Mouse (Mus musculus): ENCODE data around the gene Il5.
A peak's percentile ranks its signal among the peaks of the same experiment; 100 is the strongest.

The Il5 gene

DNA sequence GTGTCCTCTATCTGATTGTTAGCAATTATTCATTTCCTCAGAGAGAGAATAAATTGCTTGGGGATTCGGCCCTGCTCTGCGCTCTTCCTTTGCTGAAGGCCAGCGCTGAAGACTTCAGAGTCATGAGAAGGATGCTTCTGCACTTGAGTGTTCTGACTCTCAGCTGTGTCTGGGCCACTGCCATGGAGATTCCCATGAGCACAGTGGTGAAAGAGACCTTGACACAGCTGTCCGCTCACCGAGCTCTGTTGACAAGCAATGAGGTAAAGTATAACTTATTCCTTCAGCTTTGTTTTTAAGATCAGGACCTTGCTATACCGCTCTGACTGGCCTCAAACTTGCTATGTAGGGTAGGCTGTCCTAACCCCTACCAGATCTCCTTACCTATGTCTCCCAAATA lies at the start of gene Il5:
Il5 (plus strand) TSS at position 80 of the 400 bp plus-strand sequence.
- DNase-seq (ENCODE audit: low spot score in 2 of 2), result no peak

DNA sequence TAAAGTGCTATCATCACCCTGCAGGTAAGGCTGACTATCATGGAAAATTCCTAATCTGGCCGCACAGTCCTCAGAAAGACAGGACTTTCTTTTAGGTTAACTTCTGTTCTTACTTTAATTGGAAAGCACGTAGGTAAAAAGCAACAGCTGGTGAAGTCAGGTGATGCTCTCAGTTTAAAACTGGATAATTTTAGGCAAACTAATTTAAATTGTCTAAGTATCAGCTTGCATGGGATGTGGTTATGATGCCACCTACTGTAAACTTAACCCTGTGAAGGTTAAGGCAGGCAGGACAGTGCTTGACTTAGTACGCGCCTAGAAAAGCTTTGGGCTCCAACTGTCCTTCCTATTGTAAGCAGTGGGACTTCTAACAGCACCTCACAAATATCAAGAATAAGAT lies 49.2 kb upstream of the Il5 start:
- DNase-seq (ENCODE audit: low spot score in 2 of 2), result no peak

DNA sequence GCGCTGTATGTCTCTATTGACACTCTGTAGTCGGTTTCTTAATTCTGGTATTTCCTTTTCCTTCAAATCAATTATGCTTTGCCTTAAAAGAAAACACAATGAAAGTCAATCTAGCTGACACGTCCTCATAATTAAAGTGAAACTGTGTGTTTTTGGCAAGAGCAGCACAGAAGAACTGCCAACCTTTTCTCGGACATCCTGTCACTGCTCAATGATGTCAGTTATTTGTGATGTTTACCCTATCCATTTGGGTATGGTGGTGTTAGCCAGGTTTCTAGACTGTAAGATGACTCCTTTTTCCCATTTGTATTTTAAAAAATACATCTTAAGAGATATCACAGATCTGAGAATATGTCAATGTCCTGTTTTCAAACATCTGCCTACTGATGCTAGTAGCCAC lies 40.5 kb upstream of the Il5 start:
- DNase-seq (ENCODE audit: low spot score in 2 of 2), result no peak

DNA sequence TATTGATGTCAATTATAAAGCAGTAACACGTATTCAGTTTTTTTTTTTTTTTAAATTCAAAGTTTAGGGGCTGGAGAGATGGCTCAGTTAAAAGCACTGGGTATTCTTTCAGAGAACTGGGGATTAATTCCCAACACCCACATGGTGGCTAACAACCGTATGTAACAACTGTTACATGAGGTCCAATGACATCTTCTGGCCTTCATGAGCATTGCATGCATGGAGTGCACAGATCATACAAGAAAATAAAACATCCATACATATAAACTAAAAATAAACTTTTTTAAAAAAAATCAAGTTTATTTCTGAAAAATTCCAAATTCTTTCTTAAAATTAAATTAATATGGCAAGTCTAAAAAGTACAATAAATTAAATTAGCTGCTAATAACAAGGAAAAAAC lies 38.9 kb upstream of the Il5 start:
- no peak for DNase-seq (ENCODE audit: low spot score in 2 of 2)

DNA sequence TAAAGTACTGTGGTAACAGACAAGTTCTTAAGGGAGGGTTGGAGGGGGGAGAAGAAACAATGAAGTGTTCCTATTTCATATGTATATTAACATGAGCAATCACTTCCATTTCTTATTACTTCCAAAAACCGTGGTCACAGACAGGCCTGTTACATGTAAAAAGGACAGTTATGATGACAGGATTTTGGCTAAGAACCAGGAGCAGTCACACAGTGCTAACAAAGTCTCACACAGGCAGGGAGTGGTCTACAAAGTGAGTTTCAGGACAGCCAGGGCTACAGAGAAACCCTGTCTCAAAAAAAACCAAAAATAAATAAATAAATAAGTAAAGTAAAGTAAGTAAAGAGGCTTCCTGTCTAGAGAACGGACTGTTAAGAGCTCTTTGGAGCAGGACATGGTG lies 38.4 kb upstream of the Il5 start:
- no peak for DNase-seq (ENCODE audit: low spot score in 2 of 2)

DNA sequence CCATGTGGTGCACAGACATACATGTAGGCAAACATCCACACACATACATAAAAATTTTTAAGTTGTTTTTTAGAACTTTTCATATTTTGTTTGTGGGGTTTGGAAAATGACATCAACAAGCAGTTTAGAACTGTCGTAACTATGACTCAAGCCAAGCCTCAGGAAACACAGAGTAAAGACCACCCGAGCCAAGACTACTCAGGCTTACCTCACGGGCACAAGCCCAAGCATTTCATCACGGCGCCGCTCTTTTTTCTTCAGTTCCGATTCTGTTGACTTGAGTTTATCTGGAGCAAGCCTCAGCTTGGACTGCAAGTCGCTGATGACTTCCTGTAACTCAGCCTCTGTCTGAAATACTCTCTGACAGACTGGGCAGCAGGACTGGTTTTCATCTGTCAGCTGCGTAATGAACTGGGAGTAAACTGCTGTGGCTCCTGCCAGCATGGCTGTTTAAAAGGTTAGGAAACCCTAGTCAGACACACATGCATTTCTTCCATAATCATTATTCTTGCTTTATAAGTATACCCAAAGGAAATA lies 37.5 kb upstream of the Il5 start:
- DNase-seq (ENCODE audit: low spot score in 2 of 2), result peak; percentile 24 to 54

DNA sequence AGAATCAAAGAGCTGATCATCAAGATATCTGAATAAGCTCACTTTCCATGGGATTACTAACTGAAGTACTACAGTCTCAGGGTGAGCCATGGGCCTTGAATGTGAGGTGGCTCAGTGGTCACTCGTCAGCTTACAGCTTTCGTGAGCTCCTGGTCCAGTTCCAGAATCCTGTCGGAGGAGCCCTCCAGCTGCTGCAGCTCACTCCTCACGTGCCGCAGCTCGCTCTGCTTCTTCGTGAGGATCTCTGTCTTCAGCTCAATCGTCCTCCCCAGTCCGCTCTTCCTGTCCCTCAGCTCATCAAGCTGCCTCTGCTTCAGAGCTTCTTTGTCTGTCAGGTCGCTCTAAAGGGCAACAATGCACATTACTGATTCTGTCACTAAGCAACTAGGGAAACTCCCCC lies 28.6 kb upstream of the Il5 start:
- DNase-seq (ENCODE audit: low spot score in 2 of 2), result no peak

DNA sequence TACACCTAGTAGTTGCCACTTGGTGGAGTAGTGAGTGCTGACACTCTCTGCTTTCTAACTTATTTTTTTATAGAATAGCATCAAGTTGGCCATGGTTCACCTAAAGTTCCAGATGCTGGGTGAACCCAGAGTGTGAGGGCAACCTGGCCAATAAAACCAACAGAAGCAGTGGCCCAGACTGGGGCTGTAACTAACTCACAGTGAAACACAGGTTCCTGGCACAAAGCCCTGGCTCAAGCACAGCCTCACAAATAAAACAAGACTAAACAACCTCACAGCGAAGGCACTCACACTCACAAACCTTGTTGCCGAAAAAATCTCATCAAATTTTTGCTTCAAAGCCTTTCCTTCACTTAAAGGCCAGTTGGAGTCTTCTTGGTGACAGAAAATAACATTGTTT lies 22.1 kb upstream of the Il5 start:
- DNase-seq (ENCODE audit: low spot score in 2 of 2), result no peak

DNA sequence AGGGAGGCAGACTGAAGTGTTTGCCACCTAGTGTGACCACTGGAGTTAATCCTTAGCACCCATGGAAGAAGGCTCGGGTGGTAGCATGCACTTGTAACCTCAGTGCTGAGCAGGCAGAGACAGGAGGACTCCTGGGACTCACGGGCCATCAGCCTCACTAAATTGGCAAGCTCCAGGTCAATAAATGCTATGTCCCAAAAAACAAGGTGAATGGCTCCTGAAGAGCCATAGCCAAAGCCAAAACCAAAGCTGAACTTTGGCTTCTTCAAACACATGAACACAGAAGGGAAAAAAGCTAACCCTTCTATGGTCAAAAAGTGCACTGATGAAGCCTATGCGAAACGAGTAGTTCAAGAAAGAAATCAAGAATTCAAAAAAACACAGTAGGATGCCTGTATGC lies 21.2 kb upstream of the Il5 start:
- no peak for DNase-seq (ENCODE audit: low spot score in 2 of 2)

DNA sequence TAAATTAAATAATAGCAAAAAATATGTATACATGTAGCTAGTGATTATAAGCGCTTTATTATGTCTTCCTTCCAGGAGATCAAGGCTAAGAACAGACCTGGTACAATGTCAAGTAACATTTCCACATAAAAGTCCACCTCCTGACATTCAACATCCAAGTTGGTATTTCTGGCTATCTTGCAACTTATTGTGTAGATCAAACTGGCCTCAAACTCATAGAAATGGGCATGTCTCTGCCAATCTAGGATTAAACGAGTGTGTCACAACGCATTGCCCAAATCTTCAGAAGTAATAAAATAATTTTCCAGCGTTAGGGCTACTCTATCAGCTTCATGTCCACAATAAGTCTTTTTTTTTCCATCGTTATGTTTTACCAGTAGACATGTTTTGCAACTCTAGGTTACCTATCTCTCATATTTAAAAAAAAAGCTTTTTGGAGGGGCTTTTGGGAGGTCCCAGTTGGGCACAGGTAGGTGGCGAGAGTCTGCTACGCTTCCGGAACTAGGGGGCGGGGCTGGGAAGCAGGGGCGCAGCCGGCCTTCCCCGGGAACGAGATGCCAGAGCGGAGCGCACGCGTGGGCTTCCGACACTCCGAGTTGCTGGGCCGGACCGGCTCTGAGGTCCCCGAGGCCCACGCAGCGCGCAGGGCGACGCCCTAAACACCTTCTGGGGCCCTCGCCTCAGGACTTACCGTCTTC lies 14.2 kb upstream of the Il5 start:
- peak; percentile 20 to 26 for DNase-seq (ENCODE audit: low spot score in 2 of 2)

DNA sequence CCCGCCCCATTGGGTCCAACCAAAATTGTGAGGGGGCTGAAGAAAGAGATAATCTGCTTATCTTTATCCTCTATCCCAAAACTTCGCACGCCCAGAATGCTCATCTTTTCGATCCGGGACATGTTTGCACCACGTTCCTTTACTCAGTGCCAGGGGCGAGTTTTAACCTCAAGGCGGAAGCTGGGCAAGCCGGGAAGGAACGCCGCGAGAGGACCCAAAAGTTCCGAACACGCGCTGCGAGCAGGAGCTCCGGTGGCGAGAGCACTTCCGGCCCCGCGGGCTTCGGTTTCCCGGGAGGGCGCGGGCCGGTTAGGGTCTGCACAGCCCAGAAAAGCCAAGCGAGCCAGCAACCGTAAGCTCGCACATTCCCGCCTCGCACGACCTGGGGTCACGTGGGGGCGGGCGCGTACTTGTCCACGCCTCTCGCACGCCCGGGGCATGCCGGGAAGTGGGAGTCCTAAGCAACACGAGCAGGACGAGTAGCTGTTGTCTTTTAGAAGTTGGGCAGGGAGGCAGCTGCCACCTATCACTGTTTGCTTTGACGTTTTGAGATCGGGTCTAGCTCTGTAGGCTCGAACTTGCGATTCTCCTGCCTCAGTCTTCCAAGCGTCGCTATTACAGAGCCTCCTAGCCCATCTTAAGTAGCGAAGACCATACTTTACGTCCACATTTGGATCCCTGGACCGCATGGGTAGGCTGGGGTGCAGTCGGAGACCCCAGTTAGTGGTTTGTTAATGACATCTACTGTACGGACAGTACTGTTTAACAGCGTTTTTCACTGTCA lies 13.5 kb upstream of the Il5 start, which contains the start of gene Rad50:
Rad50 (minus strand) TSS at position 386 of the 784 bp plus-strand sequence.
- DNase-seq (ENCODE audit: low spot score in 2 of 2), result peak; percentile 89 to 92

DNA sequence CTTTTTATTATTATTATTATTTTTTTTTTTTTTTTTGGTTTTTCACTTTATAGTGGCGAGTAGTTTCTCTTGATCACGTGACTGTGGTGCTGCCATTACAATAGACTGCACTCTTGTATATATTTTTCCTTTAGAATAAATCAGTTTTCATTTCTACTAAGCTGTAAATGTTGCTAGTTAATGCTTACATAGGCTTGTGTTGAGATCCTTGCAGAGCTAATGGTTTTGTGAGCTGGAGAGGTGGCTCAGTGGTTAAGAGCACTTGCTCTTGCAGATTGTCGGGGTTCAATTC lies 12.9 kb upstream of the Il5 start:
- DNase-seq (ENCODE audit: low spot score in 2 of 2), result no peak

DNA sequence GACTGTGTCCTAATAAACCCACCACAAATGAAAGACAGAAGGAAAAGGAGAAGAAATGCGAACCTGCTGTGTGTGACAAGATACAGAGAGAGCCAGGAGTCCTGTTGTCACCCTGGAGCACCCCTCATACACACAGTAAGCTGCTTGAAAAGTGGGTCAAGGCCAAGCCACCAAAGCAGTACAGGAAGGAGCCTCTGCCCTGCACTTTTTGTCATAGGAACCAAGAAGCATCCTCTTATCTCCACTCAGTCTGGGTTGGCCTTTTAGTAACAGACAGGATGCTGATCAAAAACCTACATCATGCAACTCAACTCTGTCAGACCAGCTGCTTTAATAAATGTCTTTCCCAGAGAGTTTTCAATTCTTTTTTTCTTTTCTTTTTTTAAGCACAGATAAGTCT lies 893 bp upstream of the Il5 start:
- DNase-seq (ENCODE audit: low spot score in 2 of 2), result no peak

DNA sequence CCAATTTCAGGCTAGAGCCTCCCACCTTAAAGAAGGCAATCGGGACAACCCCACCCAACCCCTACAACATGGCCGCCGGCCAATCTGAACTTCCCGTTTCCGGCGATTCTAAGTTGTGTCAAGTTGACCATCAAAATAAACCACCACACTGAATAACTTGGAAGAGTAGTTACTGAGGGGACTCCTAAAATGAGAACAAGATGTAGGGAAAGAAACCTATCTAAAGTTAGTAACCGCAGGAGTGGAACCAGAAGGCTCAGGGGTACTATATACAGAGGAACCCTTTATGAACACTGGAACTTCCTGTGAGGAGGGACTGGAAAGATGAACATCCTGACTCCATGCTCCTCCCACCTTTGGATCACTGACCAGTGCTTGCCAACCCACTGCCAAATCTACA lies 10.9 kb downstream of the Il5 start:
- no peak for DNase-seq (ENCODE audit: low spot score in 2 of 2)

DNA sequence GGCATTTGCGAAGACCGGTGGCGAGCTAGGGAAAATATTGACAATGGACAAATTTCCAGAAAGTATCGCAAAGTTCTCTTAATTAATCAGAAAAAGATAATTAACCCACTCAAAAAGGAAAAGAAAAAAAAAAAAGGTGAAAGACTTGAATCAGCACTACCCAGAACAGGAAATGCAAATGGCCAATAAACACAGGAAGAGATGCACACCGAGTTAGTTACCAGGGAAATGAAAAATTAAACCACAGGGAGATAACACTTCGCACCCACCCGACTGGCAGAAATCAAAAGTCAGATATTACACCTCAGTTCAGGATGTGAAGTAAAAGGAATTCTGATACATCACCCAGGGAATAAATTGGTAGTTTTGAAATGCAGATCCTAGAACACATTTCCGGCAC lies 11.7 kb downstream of the Il5 start:
- DNase-seq (ENCODE audit: low spot score in 2 of 2), result no peak

DNA sequence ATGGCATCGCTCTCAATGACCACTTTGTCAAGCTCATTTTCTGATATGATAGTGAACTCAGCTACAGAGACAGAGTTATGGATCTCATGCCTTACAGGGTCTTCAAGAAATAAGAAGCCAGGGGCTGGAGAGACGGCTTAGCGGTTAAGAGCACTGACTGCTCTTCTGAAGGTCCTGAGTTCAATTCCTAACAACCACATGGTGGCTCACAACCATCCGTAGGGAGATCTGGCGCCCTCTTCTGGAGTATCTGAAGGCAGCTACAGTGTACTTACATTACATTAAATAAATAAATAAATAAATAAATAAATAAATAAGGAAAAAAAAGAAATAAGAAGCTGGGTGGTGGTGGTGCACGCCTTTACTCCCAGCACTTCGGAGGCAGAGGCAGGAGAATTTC lies 13.2 kb downstream of the Il5 start:
- no peak for DNase-seq (ENCODE audit: low spot score in 2 of 2)

DNA sequence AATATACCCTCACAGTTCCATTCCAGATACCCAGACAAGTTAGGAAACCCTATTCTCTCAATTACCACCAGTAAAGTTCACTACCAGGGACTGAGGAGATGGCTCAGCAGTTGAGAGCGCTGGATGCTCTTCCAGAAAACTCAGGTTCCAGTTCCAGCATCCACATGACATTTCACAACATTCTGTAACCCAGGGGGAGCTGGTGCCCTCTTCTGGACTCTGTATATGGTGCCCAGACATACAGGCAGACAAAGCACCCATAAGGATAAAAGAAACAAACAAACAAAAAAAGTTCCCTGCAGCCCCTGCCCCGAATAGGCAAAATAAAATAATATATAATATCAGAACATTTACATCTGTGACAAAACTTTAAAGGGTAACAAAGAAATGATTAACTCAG lies 13.8 kb downstream of the Il5 start:
- DNase-seq (ENCODE audit: low spot score in 2 of 2), result no peak

DNA sequence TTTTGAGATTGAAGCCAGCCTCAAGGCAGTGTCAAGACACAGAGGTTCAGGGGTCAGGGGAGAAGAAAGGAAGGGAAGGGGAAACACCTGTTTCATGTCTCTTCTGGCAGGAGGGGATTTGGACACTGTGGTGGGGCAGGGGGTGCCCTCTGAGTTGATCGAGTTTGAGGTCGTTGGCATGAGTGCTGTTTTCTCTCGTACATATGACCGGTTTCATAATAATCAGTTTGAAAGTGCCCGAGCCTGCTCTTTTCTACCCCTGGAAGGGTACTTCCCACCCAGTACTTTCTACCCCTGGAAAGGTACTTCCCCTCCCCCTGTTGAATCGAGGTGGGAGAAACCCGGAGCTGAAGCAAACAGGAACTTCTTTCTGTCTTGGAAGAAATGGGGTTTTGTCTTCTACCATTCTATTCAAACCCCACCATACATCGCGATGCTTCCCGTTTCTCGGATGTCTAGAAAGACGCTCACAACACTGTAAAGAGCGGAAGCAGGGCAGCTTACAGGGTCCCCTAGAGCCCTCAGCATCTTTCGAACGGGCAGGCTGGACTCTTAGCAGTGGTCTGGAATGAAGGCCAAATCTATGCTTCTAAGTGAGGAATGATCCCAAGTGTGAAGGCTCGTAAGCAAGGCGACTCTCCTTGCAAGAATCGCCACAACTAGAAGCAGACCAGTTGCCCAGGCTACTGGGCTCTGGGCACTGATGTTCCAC lies 14.5 kb downstream of the Il5 start:
- DNase-seq (ENCODE audit: low spot score in 2 of 2), result no peak

DNA sequence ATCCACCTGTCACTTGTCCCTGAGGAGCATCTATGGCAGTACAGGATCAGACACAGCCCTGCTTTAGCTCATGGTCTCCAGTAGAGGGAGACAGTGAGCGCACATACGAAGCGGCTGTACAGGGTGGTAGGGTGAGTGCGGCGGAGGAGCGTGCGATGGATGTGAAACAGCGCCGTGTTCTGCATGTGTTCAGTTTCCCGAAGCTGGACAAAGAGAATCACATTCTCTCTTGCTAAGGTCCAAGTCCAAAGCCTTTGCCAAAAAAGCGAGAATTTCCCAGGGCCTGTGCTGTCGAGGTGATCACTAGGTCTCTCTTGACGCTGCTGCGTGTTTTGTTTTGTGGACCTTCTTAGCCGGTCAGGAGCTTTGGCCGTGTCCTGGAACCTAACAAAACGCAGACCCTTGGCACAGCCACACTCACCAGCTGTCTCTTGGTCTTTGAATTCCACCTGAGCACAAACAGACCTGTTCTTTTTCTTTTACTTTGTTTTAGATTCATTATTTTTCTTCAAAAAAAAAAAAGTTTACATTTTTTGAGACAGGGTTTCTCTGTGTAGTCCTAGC lies 15.2 kb downstream of the Il5 start:
- peak in 1 of 2 experiments; percentile 37 for DNase-seq (ENCODE audit: low spot score in 2 of 2)

DNA sequence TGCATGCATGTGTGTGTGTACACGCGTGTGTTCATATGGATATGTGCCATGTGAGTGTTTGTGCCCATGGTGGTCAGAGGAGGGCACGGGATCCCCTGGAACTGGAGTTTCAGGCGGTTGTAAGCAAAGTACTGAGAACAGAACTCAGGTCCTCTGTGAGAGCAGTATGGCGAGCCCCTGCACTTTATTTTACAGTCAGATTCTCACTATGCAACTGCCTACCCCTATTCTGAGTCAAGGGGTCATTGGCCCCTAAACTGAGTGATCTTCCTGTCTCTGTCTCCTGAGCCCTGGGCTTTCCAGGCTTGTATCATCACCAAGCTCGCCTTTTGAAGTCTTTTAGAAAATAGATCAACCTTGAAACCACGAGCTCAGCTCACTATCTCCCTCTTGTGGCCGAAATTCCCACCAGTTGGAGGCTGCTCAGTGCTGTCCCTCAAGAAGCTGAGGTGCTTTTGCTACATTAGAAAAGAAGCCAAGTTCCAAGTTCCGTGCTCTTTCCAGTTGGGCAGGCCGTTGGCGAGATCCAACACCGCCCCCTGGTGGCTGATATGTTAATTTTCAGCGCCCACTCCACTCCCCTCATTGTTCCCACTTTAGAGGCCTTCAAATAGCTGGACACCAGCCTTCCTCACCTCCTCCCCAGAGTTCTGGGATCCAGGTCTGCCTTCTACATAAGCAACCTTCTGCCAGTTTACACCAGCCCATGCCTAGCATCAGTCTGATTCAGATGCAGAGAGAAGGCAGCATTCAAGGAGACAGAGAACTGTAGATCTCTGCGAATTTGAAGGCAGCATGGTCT lies 16.4 kb downstream of the Il5 start:
- peak; percentile 64 to 71 for DNase-seq (ENCODE audit: low spot score in 2 of 2)

DNA sequence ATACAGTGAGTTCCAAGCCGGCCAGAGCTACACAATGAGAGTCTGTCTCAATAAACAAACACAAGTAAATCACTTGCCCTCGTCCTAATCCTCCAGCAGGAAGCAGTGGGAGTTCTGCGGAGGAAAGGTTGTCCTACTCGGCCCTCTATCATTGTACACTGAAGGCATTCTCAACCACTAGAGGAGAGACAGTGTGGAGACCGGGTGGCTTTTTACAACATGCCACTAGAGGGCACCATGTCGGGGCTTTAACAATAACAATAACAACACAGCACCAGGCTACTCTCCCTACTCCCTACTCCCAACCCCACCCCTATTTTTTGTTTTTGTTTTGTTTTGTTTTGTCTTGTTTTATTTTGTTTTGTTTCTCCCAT lies 17.0 kb downstream of the Il5 start:
- peak; percentile 39 to 59 for DNase-seq (ENCODE audit: low spot score in 2 of 2)

DNA sequence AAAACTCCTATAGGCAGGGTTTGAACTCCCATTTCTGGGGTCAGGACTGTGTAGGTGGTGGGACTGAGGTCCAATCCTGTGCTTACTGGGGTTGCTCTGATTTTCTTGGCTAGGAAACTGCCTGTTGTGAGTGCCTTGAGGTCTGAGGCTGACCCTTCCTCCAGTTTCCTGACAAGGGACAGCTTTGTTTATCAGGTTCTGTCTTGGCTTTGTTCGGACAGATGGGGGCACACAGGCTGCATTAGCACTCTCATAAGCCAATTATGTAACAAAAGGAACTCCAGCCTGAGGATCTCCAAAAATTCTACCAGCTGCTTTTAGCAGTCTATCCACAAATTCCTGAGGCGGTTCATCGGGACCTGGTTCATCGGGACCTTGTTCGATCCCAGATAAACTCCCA lies 21.8 kb downstream of the Il5 start:
- DNase-seq (ENCODE audit: low spot score in 2 of 2), result no peak
